Mouse (Mus musculus) liver, embryonic 12.5 days (tissue): ENCODE results near the gene Ctnnbip1. TPM values are rescaled to one million over a fixed set of nuclear protein-coding genes. Genes with fewer than 3 reads are reported as not detected.

Experiments used
- ATAC-seq: fragments of 200-750 bp; cut with Nextera tagmentation; 2 replicates; pipeline ENCODE4 v1.8.0; 2017; ENCODE audit warnings: moderate number of reproducible peaks, mild to moderate bottlenecking, moderate library complexity
- H3K27ac ChIP-seq: fragments of 300-500 bp; sonication (generic); 2 replicates; pipeline ENCODE4 v1.5.1; 2016; ENCODE audit warnings: mild to moderate bottlenecking
- H3K27me3 ChIP-seq: fragments of 300-500 bp; sonication (generic); replicated peaks from 2 replicates; pipeline ENCODE4 v1.6.1; 2016; ENCODE audit warnings: mild to moderate bottlenecking, moderate library complexity
- H3K36me3 ChIP-seq: fragments of 300-500 bp; sonication (generic); 2 replicates; pipeline ENCODE4 v1.6.1; 2016; ENCODE audit warnings: mild to moderate bottlenecking, moderate library complexity
- H3K4me1 ChIP-seq: fragments of 300-500 bp; sonication (generic); 2 replicates; pipeline ENCODE4 v1.6.1; 2016
- H3K4me2 ChIP-seq: fragments of 300-500 bp; sonication (generic); 2 replicates; pipeline ENCODE4 v1.6.1; 2016; ENCODE audit warnings: mild to moderate bottlenecking, moderate library complexity
- H3K4me3 ChIP-seq: fragments of 300-500 bp; sonication (generic); 2 replicates; pipeline ENCODE4 v1.5.1; 2016; ENCODE audit warnings: mild to moderate bottlenecking, moderate library complexity
- H3K9ac ChIP-seq: fragments of 300-500 bp; sonication (generic); 2 replicates; pipeline ENCODE4 v1.6.1; 2016; ENCODE audit warnings: mild to moderate bottlenecking, moderate library complexity
- H3K9me3 ChIP-seq: fragments of 300-500 bp; sonication (generic); replicated peaks from 2 replicates; pipeline ENCODE4 v1.6.1; 2016; ENCODE audit warnings: mild to moderate bottlenecking, moderate library complexity
- WGBS: fragments of 180-500 bp; shearing (Covaris S2); methylation state at CpG from one replicate; pipeline ENCODE4 v1.1.7; 2016; ENCODE audit not compliant: insufficient replicate concordance; 5-methylcytosine and 5-hydroxymethylcytosine counted together
- polyA plus RNA-seq: library from polyadenylated mRNA; unstranded; fragments of >200 nt; fragmentation: Nextera tagmentation; extraction: Ambion mirVana; gene quantifications from 2 replicates; pipeline ENCODE4 v1.2.1, GENCODE M21; 2016

Gene Ctnnbip1
- polyA plus RNA-seq, result 10.0 and 10.1 TPM in 2 replicates

DNA sequence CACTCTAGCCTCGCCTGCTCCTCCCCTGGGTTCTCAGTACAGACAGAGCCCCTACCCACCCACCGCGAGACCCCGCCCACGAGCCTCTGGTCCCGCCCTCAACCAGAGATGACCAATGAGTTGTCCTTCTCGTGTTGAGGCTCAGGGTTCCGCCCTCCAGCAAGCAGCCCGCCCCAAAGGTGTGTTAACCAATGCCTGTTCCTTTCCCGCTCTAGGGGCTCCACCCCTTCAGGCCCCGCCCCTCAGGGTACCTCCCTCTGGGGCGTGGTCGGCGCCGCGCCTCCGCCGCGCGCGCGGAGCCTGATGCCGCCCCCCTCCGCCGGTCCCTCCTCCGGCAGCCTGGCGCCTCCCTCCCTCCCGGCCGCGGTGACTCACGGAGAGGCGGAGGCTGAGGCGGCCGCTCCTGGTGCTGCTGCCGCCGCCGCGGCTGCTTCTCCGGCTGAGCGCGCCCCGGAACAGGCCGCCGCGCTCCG lies at the start of gene Ctnnbip1:
TSS of gene Ctnnbip1 (plus strand) at position 369 of the 473 bp plus-strand sequence.
- Histone ChIP-seq H3K4me3 (peak within 1 kb of the TSS; percentile 69), H3K4me2 (peak within 1 kb of the TSS; percentile 97), H3K4me1 (peaks cover 23% of the 10 kb centered on the region), H3K9ac (peak within 1 kb of the TSS; percentile 80), H3K9me3 (no peaks in the 10 kb centered on the region), H3K27ac (peak within 1 kb of the TSS; percentile 39; the same call in 1 of the 2 replicates), H3K36me3 (no peaks in the 10 kb centered on the region), H3K27me3 (peaks cover 10% of the 10 kb centered on the region; the same call in 1 of the 2 replicates)
- ATAC-seq, result peak; percentile 97
- WGBS, result under 1% methylated on average over 45 of the region's 46 CpGs

DNA sequence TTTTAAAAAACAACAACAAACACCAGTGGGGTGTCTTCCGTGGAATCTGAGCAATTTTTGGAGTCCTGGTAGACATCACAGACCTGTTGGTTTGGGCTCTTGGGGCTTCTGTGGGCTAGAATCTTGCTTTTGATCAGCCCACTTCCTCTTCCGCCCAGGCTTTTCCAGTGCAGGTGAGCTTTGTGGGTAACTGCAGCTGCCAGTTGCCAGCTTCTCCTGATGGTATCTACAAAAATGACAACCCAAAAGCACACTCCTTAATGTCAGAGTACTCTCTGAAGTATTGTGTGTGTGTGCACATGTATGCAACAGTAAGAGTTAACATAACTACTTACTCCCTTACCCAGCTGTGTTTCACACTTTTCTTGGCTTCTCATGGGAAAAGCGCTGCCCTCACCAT lies 48.5 kb upstream of the Ctnnbip1 start:
- H3K4me3 ChIP-seq, result no peak overlapping the region
- H3K9me3 ChIP-seq, result no peaks in the 10 kb centered on the region
- ATAC-seq, result no peak
- no peaks in the 10 kb centered on the region for H3K4me1 ChIP-seq
- 71% methylated on average over 3 of the region's 3 CpGs for WGBS
- no peak overlapping the region for H3K4me2 ChIP-seq
- H3K27me3 ChIP-seq, result no peaks in the 10 kb centered on the region
- H3K27ac ChIP-seq, result no peak overlapping the region
- H3K36me3 ChIP-seq, result peaks cover 32% of the 10 kb centered on the region
- no peak overlapping the region for H3K9ac ChIP-seq

DNA sequence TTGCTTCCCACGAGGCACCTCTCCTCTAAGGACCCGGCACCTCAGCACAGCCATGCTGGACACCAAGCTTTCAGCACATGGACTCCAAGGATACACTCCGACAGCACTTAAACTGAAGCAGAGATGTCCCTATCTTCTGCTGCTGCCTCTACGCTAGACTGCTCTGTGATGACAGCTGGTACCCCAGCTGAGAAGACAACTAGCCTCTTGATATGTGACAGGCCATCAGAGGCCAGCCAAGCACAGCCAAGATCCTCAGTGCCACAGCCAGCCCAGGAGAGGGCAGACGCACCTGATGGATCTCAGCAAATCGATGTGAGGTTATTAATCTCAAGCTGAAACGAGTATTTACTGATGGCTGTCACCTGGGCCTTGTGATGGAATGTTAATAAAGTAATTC lies 42.9 kb upstream of the Ctnnbip1 start:
- no peaks in the 10 kb centered on the region for H3K27me3 ChIP-seq
- H3K27ac ChIP-seq, result no peak overlapping the region
- H3K4me2 ChIP-seq, result no peak overlapping the region
- H3K9me3 ChIP-seq, result no peaks in the 10 kb centered on the region
- H3K4me1 ChIP-seq, result no peaks in the 10 kb centered on the region
- no peak for ATAC-seq
- 72% methylated on average over 7 of the region's 7 CpGs for WGBS
- H3K4me3 ChIP-seq, result no peak overlapping the region
- peaks cover 13% of the 10 kb centered on the region for H3K36me3 ChIP-seq
- no peak overlapping the region for H3K9ac ChIP-seq

- H3K4me1 ChIP-seq, result no peaks in the 10 kb centered on the region
- no peak within 1 kb of the TSS for H3K9ac ChIP-seq
- H3K27ac ChIP-seq, result no peak within 1 kb of the TSS
- no peak for ATAC-seq
- H3K27me3 ChIP-seq, result no peaks in the 10 kb centered on the region
- no peak within 1 kb of the TSS for H3K4me2 ChIP-seq
- H3K4me3 ChIP-seq, result no peak within 1 kb of the TSS
- WGBS, result 76% methylated on average over 11 of the region's 11 CpGs
- no peaks in the 10 kb centered on the region for H3K9me3 ChIP-seq
- H3K36me3 ChIP-seq, result peaks cover 13% of the 10 kb centered on the region
These were observed 41.0 kb upstream of the Ctnnbip1 start, which contains the start of gene Tmem274 for GRCm38 (mm10) chr4:149477078-149477477. Tmem274 (plus strand) TSS chr4:149477378.

DNA sequence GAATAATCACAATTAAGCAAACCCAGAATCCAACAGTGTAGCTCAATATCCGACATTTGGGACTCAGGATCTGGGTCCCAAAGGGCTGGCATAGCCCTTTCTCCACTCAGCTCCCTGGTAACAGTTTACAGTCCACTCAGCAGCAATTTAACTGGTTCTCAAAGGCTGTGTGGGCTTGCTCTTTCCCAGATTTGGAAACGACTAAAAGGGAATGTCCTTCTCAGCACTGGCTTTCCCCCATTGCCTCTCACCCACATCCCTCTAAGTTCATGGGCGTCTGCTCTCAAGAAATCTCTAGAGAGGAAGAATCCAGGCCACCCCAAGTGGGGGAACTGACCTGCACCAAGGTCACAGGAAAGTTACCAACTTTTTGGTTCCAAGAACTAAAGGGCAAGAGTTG lies 33.5 kb upstream of the Ctnnbip1 start:
- Histone ChIP-seq H3K27me3 (no peaks in the 10 kb centered on the region), H3K9ac (peak overlapping the region; percentile 82), H3K4me3 (peak overlapping the region; percentile 93), H3K9me3 (no peaks in the 10 kb centered on the region), H3K4me2 (peak overlapping the region; percentile 79), H3K4me1 (peaks cover 24% of the 10 kb centered on the region), H3K27ac (peak overlapping the region; percentile 77; the same call in 1 of the 2 replicates), H3K36me3 (peaks cover 30% of the 10 kb centered on the region)
- no peak for ATAC-seq
- WGBS, result 43% methylated on average over 3 of the region's 3 CpGs

DNA sequence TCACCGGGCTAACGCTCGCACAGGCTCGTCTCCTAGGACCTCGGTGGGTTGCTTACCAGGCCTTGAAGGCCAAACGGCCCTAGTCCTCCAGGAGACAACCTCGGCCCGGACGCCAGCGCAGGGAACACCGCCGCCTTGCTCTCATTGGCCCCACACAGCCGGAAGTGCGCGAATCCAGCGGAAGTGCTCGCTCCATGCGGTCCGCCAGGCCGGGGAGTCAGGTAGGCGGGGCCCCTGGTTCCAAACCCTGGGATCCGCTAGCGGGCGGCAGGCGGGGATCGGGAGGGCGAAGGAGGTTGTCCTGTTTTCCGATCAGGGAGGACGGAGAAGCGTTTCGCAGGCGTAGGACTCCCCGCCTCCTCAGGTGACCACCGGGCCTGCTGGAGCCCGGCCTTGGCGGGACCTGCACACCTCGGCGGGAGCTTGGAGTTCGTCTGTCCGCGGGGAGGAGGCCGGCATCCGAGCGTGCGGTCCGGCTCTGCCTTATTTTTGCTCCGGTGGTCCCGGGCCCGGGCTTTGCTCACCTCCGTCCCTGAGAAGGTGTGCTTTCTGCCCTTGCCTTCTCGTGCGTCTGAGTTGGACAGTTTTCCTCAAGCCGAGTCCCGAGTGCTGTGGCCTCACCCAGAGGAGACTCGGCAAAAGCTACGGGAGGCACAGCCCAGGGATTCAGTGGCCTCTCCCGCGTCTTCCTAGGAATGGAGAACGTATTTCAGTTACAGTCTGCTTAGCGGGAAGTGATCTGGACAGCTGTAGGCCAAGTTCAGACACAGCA lies 32.8 kb upstream of the Ctnnbip1 start, which contains the start of the genes Nmnat1 and Lzic:
TSS of gene Nmnat1 (minus strand) at position 150 of the 772 bp plus-strand sequence.
TSS of gene Lzic (plus strand) at position 177 of the 772 bp plus-strand sequence.
- Histone ChIP-seq H3K4me2 (peak within 1 kb of the TSS; percentile 79), H3K4me3 (peak within 1 kb of the TSS; percentile 93), H3K36me3 (peaks cover 37% of the 10 kb centered on the region), H3K4me1 (peaks cover 24% of the 10 kb centered on the region), H3K27me3 (no peaks in the 10 kb centered on the region), H3K9ac (peak within 1 kb of the TSS; percentile 82), H3K27ac (peak within 1 kb of the TSS; percentile 77), H3K9me3 (no peaks in the 10 kb centered on the region)
- 2% methylated on average over 60 of the region's 60 CpGs for WGBS
- peak; percentile 98 for ATAC-seq

- peak; percentile 16; the same call in 1 of the 2 replicates for ATAC-seq
These were observed 32.2 kb upstream of the Ctnnbip1 start for GRCm38 (mm10) chr4:149485825-149486206.

GRCm38 (mm10) chr4:149487729-149488128 lies 30.3 kb upstream of the Ctnnbip1 start:
- peaks cover 59% of the 10 kb centered on the region for H3K36me3 ChIP-seq
- 90% methylated on average over 12 of the region's 12 CpGs for WGBS
- no peak overlapping the region for H3K4me2 ChIP-seq
- no peak overlapping the region for H3K4me3 ChIP-seq
- no peak for ATAC-seq
- no peak overlapping the region for H3K27ac ChIP-seq
- H3K4me1 ChIP-seq, result peaks cover 24% of the 10 kb centered on the region
- no peaks in the 10 kb centered on the region for H3K27me3 ChIP-seq
- H3K9ac ChIP-seq, result no peak overlapping the region
- H3K9me3 ChIP-seq, result 0 out of 2 replicates have a peak, but pooled peaks cover 3% of the 10 kb centered on the region

More at GRCm38 (mm10) chr4:149485825-149486206, 32.2 kb upstream of the Ctnnbip1 start:
- Histone ChIP-seq H3K27ac (peak overlapping the region; percentile 77), H3K9me3 (no peaks in the 10 kb centered on the region), H3K4me2 (peak overlapping the region; percentile 79), H3K9ac (peak overlapping the region; percentile 82), H3K27me3 (no peaks in the 10 kb centered on the region), H3K4me3 (peak overlapping the region; percentile 93), H3K36me3 (peaks cover 41% of the 10 kb centered on the region), H3K4me1 (peaks cover 24% of the 10 kb centered on the region)
- WGBS, result under 1% methylated on average over 10 of the region's 10 CpGs

GRCm38 (mm10) chr4:149489415-149490240 lies 28.4 kb upstream of the Ctnnbip1 start:
- no peaks in the 10 kb centered on the region for H3K27me3 ChIP-seq
- WGBS, result 80% methylated on average over 14 of the region's 14 CpGs
- no peak overlapping the region for H3K9ac ChIP-seq
- ATAC-seq, result no peak
- H3K27ac ChIP-seq, result no peak overlapping the region
- H3K9me3 ChIP-seq, result 0 out of 2 replicates have a peak, but pooled peaks cover 3% of the 10 kb centered on the region
- peaks cover 78% of the 10 kb centered on the region for H3K36me3 ChIP-seq
- H3K4me2 ChIP-seq, result no peak overlapping the region
- H3K4me1 ChIP-seq, result peaks cover 15% of the 10 kb centered on the region
- no peak overlapping the region for H3K4me3 ChIP-seq

- 87% methylated on average over 3 of the region's 3 CpGs for WGBS
These were observed 26.9 kb upstream of the Ctnnbip1 start for GRCm38 (mm10) chr4:149491151-149491550.

DNA sequence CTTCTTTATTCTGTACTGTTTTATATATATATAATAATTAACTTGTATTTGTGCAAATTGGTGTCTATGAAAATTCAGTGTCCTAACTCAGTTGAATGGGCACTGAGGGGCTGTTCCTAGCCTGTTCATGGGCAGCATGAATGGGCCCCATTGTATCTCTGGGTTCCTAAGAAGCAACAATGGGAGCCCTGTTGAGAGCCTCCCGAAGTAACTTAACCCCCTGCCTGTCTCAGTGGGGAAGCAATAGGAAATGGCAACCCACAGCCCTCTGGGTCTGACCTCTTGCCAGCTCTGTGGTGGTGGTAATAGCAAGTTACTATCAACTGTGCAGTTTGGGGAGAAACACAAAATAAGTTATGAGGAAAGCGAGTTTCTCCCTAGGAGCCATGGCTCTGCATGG lies 21.4 kb upstream of the Ctnnbip1 start:
- 79% methylated on average over 2 of the region's 2 CpGs for WGBS
- Histone ChIP-seq H3K9me3 (no peaks in the 10 kb centered on the region), H3K4me2 (no peak overlapping the region), H3K36me3 (peaks cover 90% of the 10 kb centered on the region), H3K4me3 (no peak overlapping the region), H3K9ac (no peak overlapping the region), H3K27me3 (no peaks in the 10 kb centered on the region), H3K4me1 (no peaks in the 10 kb centered on the region), H3K27ac (no peak overlapping the region)
- no peak for ATAC-seq

More at GRCm38 (mm10) chr4:149491151-149491550, 26.9 kb upstream of the Ctnnbip1 start:
- no peak overlapping the region for H3K4me3 ChIP-seq
- 0 out of 2 replicates have a peak, but pooled peaks cover 3% of the 10 kb centered on the region for H3K9me3 ChIP-seq
- peaks cover 92% of the 10 kb centered on the region for H3K36me3 ChIP-seq
- H3K4me1 ChIP-seq, result peaks cover 11% of the 10 kb centered on the region
- H3K27me3 ChIP-seq, result no peaks in the 10 kb centered on the region
- H3K4me2 ChIP-seq, result no peak overlapping the region
- H3K9ac ChIP-seq, result no peak overlapping the region
- no peak for ATAC-seq
- H3K27ac ChIP-seq, result no peak overlapping the region
